Mouse (Mus musculus) midbrain, embryonic 11.5 days (tissue): ENCODE data around the gene Fam133b. TPM values are rescaled to one million over a fixed set of nuclear protein-coding genes. Genes with fewer than 3 reads are reported as not detected.
"Not testable (repeated sequence)": the region's sequence is repeated elsewhere in the genome, so short reads cannot be mapped to it uniquely, and the experiment has no call there.

ENCODE experiments used
- ATAC-seq: fragments of 200-750 bp; cut with Nextera tagmentation; 2 replicates; pipeline ENCODE4 v1.8.0; 2017; ENCODE audit warnings: moderate TSS enrichment, moderate library complexity; ENCODE audit not compliant: low FRiP score
- DNase-seq: peaks from one replicate; pipeline ENCODE4 v3.0.0; 2015; ENCODE audit warnings: low spot score; ENCODE audit errors: missing footprints
- H3K27ac ChIP-seq: fragments of 300-500 bp; sonication (generic); 2 replicates; pipeline ENCODE4 v1.5.1; 2014; ENCODE audit warnings: low read depth, low read length
- H3K27me3 ChIP-seq: fragments of 300-500 bp; sonication (generic); 2 replicates; pipeline ENCODE4 v1.6.1; 2014; ENCODE audit warnings: mild to moderate bottlenecking, low read length, moderate library complexity, mixed read lengths; ENCODE audit not compliant: control insufficient read depth, insufficient read depth
- H3K36me3 ChIP-seq: fragments of 300-500 bp; sonication (generic); 2 replicates; pipeline ENCODE4 v1.6.1; 2014; ENCODE audit warnings: mild to moderate bottlenecking, low read length, moderate library complexity, mixed read lengths; ENCODE audit not compliant: control insufficient read depth, insufficient read depth
- H3K4me1 ChIP-seq: fragments of 300-500 bp; sonication (generic); 2 replicates; pipeline ENCODE4 v1.6.1; 2014; ENCODE audit warnings: low read length; ENCODE audit not compliant: control insufficient read depth, insufficient read depth
- H3K4me2 ChIP-seq: fragments of 300-500 bp; sonication (generic); 2 replicates; pipeline ENCODE4 v1.6.1; 2014; ENCODE audit warnings: mild to moderate bottlenecking, moderate library complexity
- H3K4me3 ChIP-seq: fragments of 300-500 bp; sonication (generic); 2 replicates; pipeline ENCODE4 v1.5.1; 2014; ENCODE audit warnings: low read depth, low read length
- H3K9ac ChIP-seq: fragments of 300-500 bp; sonication (generic); 2 replicates; pipeline ENCODE4 v1.6.1; 2014; ENCODE audit warnings: low read length
- H3K9me3 ChIP-seq: fragments of 300-500 bp; sonication (generic); 2 replicates; pipeline ENCODE4 v1.6.1; 2016; ENCODE audit warnings: low read length; ENCODE audit not compliant: control insufficient read depth
- WGBS: fragments of 180-500 bp; shearing (Covaris S2); extraction: QIAGEN DNeasy Blood & Tissue Kit; methylation state at CpG from one replicate; pipeline ENCODE4 v1.1.7; 2014; 5-methylcytosine and 5-hydroxymethylcytosine counted together
- polyA plus RNA-seq: library from polyadenylated mRNA; unstranded; fragments of >200 nt; fragmentation: Nextera tagmentation; extraction: Ambion mirVana; gene quantifications from 2 replicates; pipeline ENCODE4 v1.2.1, GENCODE M21; 2014

Gene Fam133b
- polyA plus RNA-seq, 1 experiment from 2014 or later, result 43.0 TPM

- H3K36me3 ChIP-seq, result no peaks in the 10 kb centered on the region
- no peaks in the 10 kb centered on the region for H3K27me3 ChIP-seq
- no peak overlapping the region for H3K4me3 ChIP-seq
- DNase-seq (no peak), ATAC-seq (no peak)
- no peaks in the 10 kb centered on the region for H3K9me3 ChIP-seq
- no peak overlapping the region for H3K4me2 ChIP-seq
- H3K4me1 ChIP-seq, result no peaks in the 10 kb centered on the region
- no peak overlapping the region for H3K9ac ChIP-seq
- 95% methylated on average over 7 of the region's 7 CpGs for WGBS
- H3K27ac ChIP-seq, result no peak overlapping the region
Measured at GRCm38 (mm10) chr5:3609241-3609640, 65.6 kb downstream of the Fam133b start.

DNA sequence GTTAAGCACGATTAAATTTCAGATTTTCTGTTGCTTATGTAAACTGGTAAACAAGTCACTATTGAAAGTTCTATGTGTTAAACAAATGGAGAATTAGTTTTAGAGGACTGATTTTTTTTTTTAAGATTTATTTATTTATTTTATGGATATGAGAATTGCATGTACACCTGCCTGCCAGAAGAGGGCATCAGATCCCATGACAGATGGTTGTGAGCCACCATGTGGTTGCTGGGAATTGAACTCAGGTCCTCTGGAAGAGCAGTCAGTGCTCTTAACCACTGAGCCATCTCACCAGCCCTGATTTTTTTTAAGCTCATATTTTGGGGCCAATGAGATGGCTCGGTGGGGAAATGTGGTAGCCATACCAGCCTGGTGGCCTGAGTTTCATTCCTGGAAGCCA is 68.2 kb downstream of the Fam133b start:
- not testable (repeated sequence) for DNase-seq, H3K9ac ChIP-seq, H3K27ac ChIP-seq, H3K27me3 ChIP-seq, H3K9me3 ChIP-seq, H3K4me3 ChIP-seq, H3K4me2 ChIP-seq, ATAC-seq, H3K36me3 ChIP-seq, H3K4me1 ChIP-seq
- WGBS, result 93% methylated on average over 2 of the region's 2 CpGs

Other genes with a start within 250 kb of the Fam133b start
- 13.4 and 15.3 TPM in 2 replicates for gene Cdk6, start 202.3 kb upstream of the Fam133b start, polyA plus RNA-seq
- gene 1700109H08Rik, start 27.7 kb downstream of the Fam133b start, polyA plus RNA-seq, result 2.0 and 3.4 TPM in 2 replicates
- 13.3 and 13.6 TPM in 2 replicates for gene Pex1, start 52.2 kb downstream of the Fam133b start, polyA plus RNA-seq
- 13.8 and 15.9 TPM in 2 replicates for gene Rbm48, start 52.8 kb downstream of the Fam133b start, polyA plus RNA-seq
- gene Tmbim7, start 107.3 kb downstream of the Fam133b start, polyA plus RNA-seq, result not detected in 2 replicates
- gene Gatad1, start 113.4 kb downstream of the Fam133b start, polyA plus RNA-seq, result 86.4 and 88.8 TPM in 2 replicates